Mouse (Mus musculus): ENCODE data around the gene Arhgap21. TPM values are rescaled to one million over a fixed set of nuclear protein-coding genes. Genes with fewer than 3 reads are reported as not detected.
A peak's percentile ranks its signal among the peaks of the same experiment; 100 is the strongest.

Arhgap21 gene
- polyA plus RNA-seq, 1 experiment from 2014 or later: 15.7 TPM

DNA sequence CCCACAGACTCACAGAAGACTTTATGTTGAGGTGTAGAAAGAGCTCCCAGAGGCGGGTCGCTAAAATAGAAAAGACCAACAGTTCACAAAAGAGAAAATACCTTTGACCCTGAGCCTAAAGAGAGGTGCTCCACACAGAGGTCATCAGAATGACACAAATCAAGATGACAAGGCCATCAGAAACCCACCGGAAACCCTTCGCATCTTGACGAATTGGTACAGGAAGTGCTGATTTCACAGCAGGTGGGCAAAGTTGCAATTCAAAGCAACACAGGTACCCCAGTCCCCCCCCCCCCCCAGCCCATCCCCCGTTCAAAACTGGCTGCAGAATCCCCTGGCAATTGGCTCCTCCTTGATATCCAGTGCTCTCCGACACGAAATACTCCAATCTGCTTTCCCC lies 10.0 kb upstream of the Arhgap21 start:
- Histone ChIP-seq H3K4me3 (no peak overlapping the region), H3K9me3 (no peaks in the 10 kb centered on the region), H3K27ac (replicated peaks) (no peak overlapping the region), H3K36me3 (replicated peaks) (no peaks in the 10 kb centered on the region), H3K4me1 (peaks cover 2% of the 10 kb centered on the region; the same call in 1 of the 2 replicates), H3K27me3 (replicated peaks; ENCODE audit: low read depth, poor library complexity, severe bottlenecking) (no peaks in the 10 kb centered on the region)
- 73% methylated on average over 8 of the region's 8 CpGs for WGBS
- no peak for DNase-seq (ENCODE audit: low spot score)

DNA sequence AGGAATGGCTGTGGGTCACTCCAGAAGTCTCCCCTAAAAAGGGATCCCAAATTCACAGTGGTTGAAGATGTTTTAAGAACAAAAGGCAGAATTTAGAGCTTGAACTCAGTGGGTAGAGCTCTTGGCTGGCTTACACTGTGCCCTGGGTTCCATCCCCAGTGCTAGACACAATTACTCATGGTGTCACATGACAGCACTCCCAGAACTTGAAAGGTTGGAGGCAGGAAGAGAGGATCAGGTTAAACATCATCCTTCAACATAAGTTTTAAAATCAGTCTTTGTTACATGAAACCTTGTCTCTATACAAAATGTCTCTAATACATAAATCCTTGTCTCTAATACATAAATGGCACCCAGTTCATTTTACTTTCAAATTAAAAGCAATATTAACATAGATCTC lies 8.4 kb upstream of the Arhgap21 start:
- Histone ChIP-seq H3K27ac (replicated peaks) (no peak overlapping the region), H3K4me1 (peaks cover 2% of the 10 kb centered on the region; the same call in 1 of the 2 replicates), H3K4me3 (no peak overlapping the region), H3K27me3 (replicated peaks; ENCODE audit: low read depth, poor library complexity, severe bottlenecking) (no peaks in the 10 kb centered on the region), H3K9me3 (no peaks in the 10 kb centered on the region), H3K36me3 (replicated peaks) (no peaks in the 10 kb centered on the region)
- no peak for DNase-seq (ENCODE audit: low spot score)

DNA sequence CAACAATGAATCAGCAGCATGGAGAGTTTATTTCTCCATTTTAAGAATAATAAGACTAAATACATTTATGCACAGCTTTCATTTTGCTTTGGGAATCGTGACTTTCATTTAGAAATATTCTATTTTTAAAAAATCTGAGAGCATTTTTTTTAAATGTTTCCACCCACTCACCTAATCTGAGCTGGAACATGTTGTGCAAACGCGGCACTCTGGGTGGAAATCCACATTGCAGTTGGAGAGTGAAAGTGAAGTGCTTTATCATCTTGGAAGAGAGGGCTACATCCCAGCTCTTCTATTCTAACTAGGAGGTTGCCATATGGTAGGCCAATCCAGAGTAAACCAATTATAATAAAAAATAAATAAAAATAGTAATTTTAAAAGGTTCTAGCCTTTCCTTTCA lies 4.8 kb upstream of the Arhgap21 start:
- Histone ChIP-seq H3K27ac (replicated peaks) (no peak overlapping the region), H3K36me3 (replicated peaks) (no peaks in the 10 kb centered on the region), H3K9me3 (no peaks in the 10 kb centered on the region), H3K4me3 (no peak overlapping the region), H3K27me3 (replicated peaks; ENCODE audit: low read depth, poor library complexity, severe bottlenecking) (no peaks in the 10 kb centered on the region), H3K4me1 (peaks cover 7% of the 10 kb centered on the region)
- DNase-seq (ENCODE audit: low spot score): no peak
- WGBS: 89% methylated on average over 3 of the region's 3 CpGs

DNA sequence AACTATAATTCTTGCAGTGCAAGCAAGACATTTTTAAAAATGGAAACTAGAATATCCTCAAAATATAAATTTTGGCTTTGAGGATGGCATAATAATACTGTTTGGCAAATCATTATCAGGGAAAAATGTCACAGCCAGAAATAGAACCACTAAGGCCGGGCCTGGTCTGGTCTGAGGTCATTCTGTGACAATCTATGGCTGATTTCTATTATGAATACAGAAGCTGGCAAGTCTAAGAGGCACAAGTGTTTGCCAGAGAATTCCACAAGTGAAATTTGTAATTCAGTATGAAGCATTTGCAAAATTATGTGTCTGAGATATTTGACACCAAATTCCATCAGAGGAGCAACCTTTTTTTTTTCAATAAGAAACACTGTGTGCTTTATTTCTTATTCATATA lies 3.5 kb upstream of the Arhgap21 start:
- Histone ChIP-seq H3K36me3 (replicated peaks) (no peaks in the 10 kb centered on the region), H3K4me3 (no peak overlapping the region), H3K4me1 (peaks cover 10% of the 10 kb centered on the region), H3K27ac (replicated peaks) (no peak overlapping the region), H3K27me3 (replicated peaks; ENCODE audit: low read depth, poor library complexity, severe bottlenecking) (no peaks in the 10 kb centered on the region), H3K9me3 (no peaks in the 10 kb centered on the region)
- no peak for DNase-seq (ENCODE audit: low spot score)
- WGBS: 86% methylated on average over 1 of the region's 1 CpGs

DNA sequence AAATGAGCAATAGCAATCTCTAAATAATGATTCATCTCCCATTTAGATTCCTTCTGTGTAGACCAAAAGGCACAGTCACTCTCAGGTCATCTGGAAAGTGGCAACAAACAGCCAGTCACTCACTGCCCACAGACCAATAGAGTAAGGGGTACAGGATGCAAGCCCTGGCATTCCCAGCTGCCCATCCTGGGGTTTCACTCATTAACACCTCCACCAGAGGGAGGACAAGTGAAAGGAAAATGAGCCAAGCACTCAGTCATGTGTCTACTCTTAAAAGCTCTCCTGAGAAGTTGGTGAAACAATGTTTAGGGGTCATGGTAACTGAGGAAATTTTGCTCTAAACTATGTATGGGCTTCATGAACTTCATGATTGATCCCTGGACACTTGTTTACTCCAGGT lies 2.9 kb upstream of the Arhgap21 start:
- no peaks in the 10 kb centered on the region for H3K27me3 ChIP-seq (replicated peaks; ENCODE audit: low read depth, poor library complexity, severe bottlenecking)
- no peak for DNase-seq (ENCODE audit: low spot score)
- no peaks in the 10 kb centered on the region for H3K9me3 ChIP-seq
- H3K27ac ChIP-seq (replicated peaks): no peak overlapping the region
- no peaks in the 10 kb centered on the region for H3K36me3 ChIP-seq (replicated peaks)
- H3K4me3 ChIP-seq: no peak overlapping the region
- peaks cover 13% of the 10 kb centered on the region for H3K4me1 ChIP-seq

DNA sequence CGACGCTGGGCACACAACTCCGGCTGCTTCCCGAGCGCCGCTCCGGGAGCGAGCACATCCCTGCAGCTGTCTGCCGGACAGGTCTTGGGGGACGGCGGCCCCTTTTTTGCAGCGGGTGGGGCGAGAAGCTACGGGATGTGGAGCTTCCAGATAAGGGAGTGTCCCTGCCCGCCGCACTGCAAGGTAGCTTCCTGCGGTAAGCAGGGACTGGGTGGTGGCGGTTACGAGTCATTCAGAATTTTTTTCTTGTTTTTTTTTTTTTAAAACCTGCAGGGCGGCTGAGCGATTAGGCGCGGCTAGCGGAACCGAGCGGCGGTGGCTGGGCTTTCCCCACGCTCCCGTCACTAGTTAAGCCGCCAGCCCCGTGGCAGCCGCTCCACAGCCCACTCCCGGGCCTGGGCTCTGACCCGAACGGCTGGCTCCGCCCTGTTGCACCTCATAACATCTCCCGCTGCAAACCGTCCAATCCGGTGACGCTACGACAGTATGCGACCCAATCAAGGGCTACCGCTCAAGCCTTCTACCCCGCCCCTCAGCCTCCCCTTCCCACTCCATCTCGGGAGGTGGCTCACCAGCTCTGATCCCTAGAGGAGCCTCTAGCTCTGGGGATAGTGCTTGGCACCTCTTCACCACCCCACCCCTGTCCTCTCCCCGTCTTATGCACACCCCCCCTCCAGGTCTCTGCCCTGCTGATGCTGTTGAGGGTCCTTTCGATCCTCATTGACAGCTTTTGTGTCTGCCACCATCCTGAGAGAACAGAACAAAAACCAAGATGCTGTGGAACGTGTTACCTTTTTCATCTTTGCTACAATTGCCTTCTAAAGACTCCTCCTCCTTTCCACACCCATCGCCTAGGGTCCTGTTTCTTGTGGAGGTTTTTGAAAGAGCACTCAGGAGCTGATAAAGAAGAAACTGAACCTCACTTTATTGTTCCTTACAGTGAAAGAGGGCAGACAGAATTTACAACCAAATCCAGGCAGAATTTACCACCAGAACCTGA lies 820 bp upstream of the Arhgap21 start:
- peaks cover 30% of the 10 kb centered on the region for H3K4me1 ChIP-seq
- DNase-seq (ENCODE audit: low spot score): peak; percentile 95
- no peaks in the 10 kb centered on the region for H3K36me3 ChIP-seq (replicated peaks)
- peak overlapping the region; percentile 90 for H3K4me3 ChIP-seq
- WGBS: under 1% methylated on average over 49 of the region's 49 CpGs
- no peaks in the 10 kb centered on the region for H3K27me3 ChIP-seq (replicated peaks; ENCODE audit: low read depth, poor library complexity, severe bottlenecking)
- peak overlapping the region; percentile 99 for H3K27ac ChIP-seq (replicated peaks)
- no peaks in the 10 kb centered on the region for H3K9me3 ChIP-seq

DNA sequence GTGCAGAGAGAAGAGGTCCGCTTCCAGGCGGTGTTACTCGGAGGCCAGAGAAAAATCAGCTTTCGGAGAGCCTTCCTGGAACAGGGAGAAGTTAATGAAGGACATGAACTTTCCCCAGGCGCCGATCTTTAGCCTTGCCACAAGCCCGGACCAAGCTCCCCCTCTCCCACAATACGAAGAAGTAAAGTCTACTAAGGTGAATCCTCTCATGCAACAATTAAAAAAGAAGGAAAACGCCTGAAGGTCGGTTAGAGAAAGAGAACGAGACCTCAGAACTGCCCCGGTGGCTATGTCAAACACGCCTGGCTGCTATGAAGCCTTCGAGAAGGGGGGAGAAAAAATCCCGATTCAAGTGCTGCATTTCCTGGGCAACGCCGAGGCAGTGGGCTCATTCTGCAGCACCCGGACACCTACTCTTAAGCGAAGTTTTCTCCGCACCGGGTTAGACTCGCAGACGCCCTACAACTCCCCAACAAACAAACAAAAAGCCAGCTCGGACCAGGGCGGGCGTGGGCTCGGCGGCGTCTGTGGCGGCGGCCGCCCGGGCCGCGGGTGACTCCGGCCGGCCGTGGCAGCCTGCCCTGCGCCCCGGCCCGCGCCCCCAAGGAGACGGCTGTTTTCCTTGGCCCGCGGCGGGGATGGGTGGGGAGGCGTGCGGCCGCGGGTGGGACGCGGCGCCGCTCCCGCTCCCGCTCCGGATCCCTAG lies 882 bp downstream of the Arhgap21 start:
- Histone ChIP-seq H3K27ac (replicated peaks) (peak overlapping the region; percentile 99), H3K4me3 (peak overlapping the region; percentile 90), H3K36me3 (replicated peaks) (no peaks in the 10 kb centered on the region), H3K9me3 (no peaks in the 10 kb centered on the region), H3K27me3 (replicated peaks; ENCODE audit: low read depth, poor library complexity, severe bottlenecking) (no peaks in the 10 kb centered on the region), H3K4me1 (peaks cover 41% of the 10 kb centered on the region)
- DNase-seq (ENCODE audit: low spot score): no peak
- under 1% methylated on average over 57 of the region's 57 CpGs for WGBS

DNA sequence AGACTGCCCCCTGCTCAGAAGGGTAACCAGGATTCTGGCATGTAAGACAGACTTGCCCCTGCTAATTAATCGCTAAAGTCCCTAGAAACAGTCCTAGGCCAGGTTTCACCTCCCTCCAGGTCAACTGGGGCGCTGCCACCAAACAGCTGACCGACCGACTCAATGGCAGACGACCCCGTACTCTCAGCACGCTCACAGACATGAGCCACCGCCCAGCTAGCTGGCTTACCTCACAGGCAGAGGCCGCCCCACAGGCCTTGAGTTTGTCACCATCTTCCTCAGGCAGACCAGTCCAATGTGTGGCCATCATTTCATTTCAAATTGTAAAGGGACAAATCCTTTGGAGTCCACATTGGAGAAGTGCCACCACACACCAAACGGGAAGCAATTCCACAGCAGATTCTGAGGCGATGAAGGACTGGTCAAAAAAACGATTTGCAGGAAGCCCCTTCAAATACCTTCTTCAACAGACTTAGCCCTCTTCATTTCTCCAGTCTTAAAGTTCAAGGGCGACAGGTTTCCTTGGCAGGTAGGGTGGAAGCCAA lies 1.5 kb downstream of the Arhgap21 start:
- 1% methylated on average over 13 of the region's 13 CpGs for WGBS
- DNase-seq (ENCODE audit: low spot score): peak; percentile 66
- Histone ChIP-seq H3K36me3 (replicated peaks) (no peaks in the 10 kb centered on the region), H3K27me3 (replicated peaks; ENCODE audit: low read depth, poor library complexity, severe bottlenecking) (no peaks in the 10 kb centered on the region), H3K9me3 (no peaks in the 10 kb centered on the region), H3K27ac (replicated peaks) (peak overlapping the region; percentile 99), H3K4me1 (peaks cover 48% of the 10 kb centered on the region), H3K4me3 (peak overlapping the region; percentile 90)

DNA sequence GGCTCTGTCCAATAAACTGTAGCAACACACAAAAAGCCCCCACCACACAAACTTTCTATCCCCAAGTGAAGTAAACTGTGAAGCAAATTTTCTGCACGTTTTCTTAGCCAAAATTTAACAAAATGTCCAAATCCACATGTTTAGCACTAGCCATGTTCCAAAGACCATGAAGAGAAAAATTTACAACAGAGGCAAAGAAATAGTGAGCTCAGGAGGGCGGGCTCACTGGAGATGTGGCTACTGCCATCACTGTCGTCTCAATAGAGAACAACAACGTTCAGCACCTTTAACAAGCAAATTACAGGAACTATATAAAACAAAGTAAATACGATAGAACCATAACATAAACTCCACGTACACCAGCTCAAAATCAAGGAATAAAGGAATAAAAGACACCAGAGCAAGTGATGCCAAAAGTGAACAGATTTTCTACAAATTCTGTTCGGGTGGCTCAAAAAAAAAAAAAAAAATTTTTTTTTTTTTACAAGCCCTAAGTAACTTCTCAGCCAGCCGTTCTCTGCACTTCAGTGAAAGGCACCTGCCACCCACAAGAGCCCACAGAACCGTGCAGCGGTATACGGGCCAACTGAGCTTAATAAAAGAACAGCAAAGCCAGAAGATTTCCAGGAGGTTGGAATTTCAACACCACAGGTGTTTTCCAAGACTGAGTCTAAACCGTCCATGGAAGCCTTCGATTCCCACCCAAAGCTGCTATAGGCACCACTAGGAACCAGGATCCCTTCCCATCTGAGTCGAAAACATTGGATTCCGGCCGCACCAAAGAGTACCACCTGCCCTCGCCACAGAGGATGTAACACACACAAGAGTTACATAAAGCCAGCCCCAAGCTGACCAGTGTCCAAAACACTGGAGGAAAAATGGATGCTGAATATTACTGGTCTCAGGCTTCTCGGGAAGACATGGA lies 2.2 kb downstream of the Arhgap21 start:
- Histone ChIP-seq H3K4me3 (peak overlapping the region; percentile 90), H3K27me3 (replicated peaks; ENCODE audit: low read depth, poor library complexity, severe bottlenecking) (no peaks in the 10 kb centered on the region), H3K9me3 (no peaks in the 10 kb centered on the region), H3K4me1 (peaks cover 53% of the 10 kb centered on the region), H3K27ac (replicated peaks) (peak overlapping the region; percentile 99), H3K36me3 (replicated peaks) (no peaks in the 10 kb centered on the region)
- 48% methylated on average over 18 of the region's 18 CpGs for WGBS
- DNase-seq (ENCODE audit: low spot score): no peak

DNA sequence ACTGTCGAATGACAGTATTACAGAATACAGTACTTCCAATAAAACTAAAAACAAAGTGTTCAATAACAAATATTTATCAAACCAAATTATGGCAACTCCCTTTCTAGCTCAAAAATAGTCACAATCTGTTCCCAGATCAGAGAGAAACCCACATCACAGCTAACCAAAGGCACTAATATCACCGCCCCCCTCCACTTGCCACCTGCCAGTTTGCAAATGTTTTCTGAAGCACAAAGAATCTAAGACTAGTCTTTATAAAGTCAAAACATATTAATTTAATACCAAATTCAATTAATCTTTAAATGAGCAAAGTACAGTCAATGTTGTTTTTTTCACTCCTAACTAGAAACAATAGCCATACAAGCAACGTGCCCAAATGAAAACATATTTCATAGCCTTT lies 3.3 kb downstream of the Arhgap21 start:
- Histone ChIP-seq H3K4me1 (peaks cover 64% of the 10 kb centered on the region), H3K27me3 (replicated peaks; ENCODE audit: low read depth, poor library complexity, severe bottlenecking) (no peaks in the 10 kb centered on the region), H3K4me3 (peak overlapping the region; percentile 90), H3K27ac (replicated peaks) (no peak overlapping the region), H3K36me3 (replicated peaks) (no peaks in the 10 kb centered on the region), H3K9me3 (no peaks in the 10 kb centered on the region)
- WGBS: 90% methylated on average over 3 of the region's 3 CpGs
- no peak for DNase-seq (ENCODE audit: low spot score)

DNA sequence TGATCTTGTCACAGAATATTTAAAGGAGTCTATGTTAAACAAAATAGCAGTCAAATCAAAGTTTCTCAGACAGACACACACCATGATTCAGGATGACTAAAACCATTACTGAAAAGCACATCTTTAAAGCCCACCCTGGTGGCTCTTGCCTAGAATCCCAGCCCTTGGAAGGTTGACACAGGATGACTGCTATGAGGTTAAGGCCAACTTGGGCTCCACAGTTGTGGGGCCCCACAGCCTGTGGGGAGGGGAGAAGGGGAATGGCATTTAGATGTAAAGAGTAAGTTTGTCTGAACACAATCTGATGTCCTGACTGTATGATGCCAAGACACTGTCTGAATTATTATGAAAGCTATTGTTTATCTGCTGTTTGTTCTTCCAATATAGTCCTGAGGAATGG lies 4.2 kb downstream of the Arhgap21 start:
- H3K27ac ChIP-seq (replicated peaks): no peak overlapping the region
- H3K27me3 ChIP-seq (replicated peaks; ENCODE audit: low read depth, poor library complexity, severe bottlenecking): no peaks in the 10 kb centered on the region
- no peak for DNase-seq (ENCODE audit: low spot score)
- H3K36me3 ChIP-seq (replicated peaks): no peaks in the 10 kb centered on the region
- no peak overlapping the region for H3K4me3 ChIP-seq
- H3K4me1 ChIP-seq: peaks cover 65% of the 10 kb centered on the region
- H3K9me3 ChIP-seq: no peaks in the 10 kb centered on the region

DNA sequence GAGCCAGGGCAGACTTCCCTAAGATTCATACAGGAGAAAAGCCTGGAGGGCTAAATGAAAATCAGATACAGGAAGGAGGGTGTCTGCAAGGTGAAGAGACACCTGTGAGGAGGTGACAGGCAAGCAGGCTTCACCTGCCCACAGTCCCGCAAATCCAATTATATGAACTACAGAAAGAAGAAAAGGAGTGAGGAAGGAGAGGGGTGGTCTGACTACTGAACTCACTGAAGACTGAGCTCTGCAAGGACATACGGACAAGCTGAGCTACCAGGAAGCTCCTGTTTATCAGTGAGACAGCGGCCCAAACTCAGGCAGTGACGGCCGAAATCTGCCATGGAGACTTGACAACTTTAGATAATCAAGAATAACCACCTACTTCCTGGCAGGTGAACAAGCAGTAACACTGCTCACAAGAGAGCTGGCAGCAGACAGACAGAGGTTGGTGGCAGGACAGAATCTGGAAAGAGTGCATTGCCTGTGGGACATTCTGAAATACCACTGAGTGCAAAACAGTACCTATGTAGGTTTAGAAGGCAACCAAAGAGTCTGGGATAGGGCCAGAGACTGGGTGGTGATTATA lies 5.4 kb downstream of the Arhgap21 start:
- Histone ChIP-seq H3K27ac (replicated peaks) (no peak overlapping the region), H3K27me3 (replicated peaks; ENCODE audit: low read depth, poor library complexity, severe bottlenecking) (no peaks in the 10 kb centered on the region), H3K36me3 (replicated peaks) (peaks cover 1% of the 10 kb centered on the region; the same call in 1 of the 2 replicates), H3K9me3 (no peaks in the 10 kb centered on the region), H3K4me1 (peaks cover 65% of the 10 kb centered on the region), H3K4me3 (no peak overlapping the region)
- DNase-seq (ENCODE audit: low spot score): no peak
- 81% methylated on average over 5 of the region's 5 CpGs for WGBS
